Mouse (Mus musculus) erythroblast, embryonic 14.5 days (primary cell): ENCODE results near the gene D11Wsu47e.

Source experiments
- GATA1 ChIP-seq: IDR thresholded peaks from 2 replicates; pipeline ENCODE4 v1.6.1; 2012; ENCODE audit warnings: low read length, inconsistent platforms, mixed read lengths
- TAL1 ChIP-seq: IDR thresholded peaks from 3 replicates; pipeline ENCODE4 v1.6.1; 2012; ENCODE audit warnings: low read length, inconsistent platforms, mixed read lengths

- no peak for TF ChIP-seq GATA1
- TF ChIP-seq TAL1 = no peak
Observed at GRCm38 (mm10) chr11:113699643-113700042, 15.4 kb downstream of the D11Wsu47e start.
